Mouse (Mus musculus): ENCODE measurements around the gene Rfc1. TPM values are rescaled to one million over a fixed set of nuclear protein-coding genes. Genes with fewer than 3 reads are reported as not detected.
A peak's percentile ranks its signal among the peaks of the same experiment; 100 is the strongest.

Gene Rfc1
- total RNA-seq (2014; rRNA removed) (16.5 and 19.3 TPM in 2 replicates), polyA plus RNA-seq (2012; rRNA removed) (3.7 and 4.6 TPM in 2 replicates)

GRCm38 (mm10) chr5:65335298-65336074, at the start of gene Rfc1:
Gene Rfc1, minus strand, starts transcription at chr5:65335670.
- Histone ChIP-seq H3K36me3 (ENCODE audit: control insufficient read depth, insufficient read depth, low read length) (no peaks in the 10 kb centered on the region), H3K27me3 (ENCODE audit: control insufficient read depth, insufficient read depth, low read length) (no peaks in the 10 kb centered on the region), H3K27ac (replicated peaks; ENCODE audit: insufficient read depth, low read depth, low read length) (peak within 1 kb of the TSS; percentile 30), H3K4me3 (ENCODE audit: insufficient read depth, low read depth, low read length) (peak within 1 kb of the TSS; percentile 87), H3K9ac (ENCODE audit: low read depth, low read length) (peak within 1 kb of the TSS; percentile 89), H3K79me2 (ENCODE audit: control insufficient read depth, insufficient read depth, low read length) (peaks cover 22% of the 10 kb centered on the region), H3K4me1 (ENCODE audit: control insufficient read depth, insufficient read depth, low read length) (peaks cover 9% of the 10 kb centered on the region)
- WGBS, result under 1% methylated on average over 65 of the region's 65 CpGs
- no peak for TF ChIP-seq POLR2A (IDR thresholded peaks at IDR 0.05; ENCODE audit: extremely low read depth, insufficient read depth, low read length)
- no peak for TF ChIP-seq CTCF (IDR thresholded peaks at IDR 0.05; ENCODE audit: low read depth, low read length)
- DNase-seq (ENCODE audit: extremely low read depth, low read depth, low spot score), result peak; percentile 74

GRCm38 (mm10) chr5:65374746-65375145, 39.3 kb upstream of the Rfc1 start:
- TF ChIP-seq POLR2A (IDR thresholded peaks at IDR 0.05; ENCODE audit: extremely low read depth, insufficient read depth, low read length) (no peak), CTCF (IDR thresholded peaks at IDR 0.05; ENCODE audit: low read depth, low read length) (no peak)
- Histone ChIP-seq H3K79me2 (ENCODE audit: control insufficient read depth, insufficient read depth, low read length) (peaks cover 9% of the 10 kb centered on the region; the same call in 1 of the 2 replicates), H3K4me1 (ENCODE audit: control insufficient read depth, insufficient read depth, low read length) (peaks cover 5% of the 10 kb centered on the region), H3K36me3 (ENCODE audit: control insufficient read depth, insufficient read depth, low read length) (no peaks in the 10 kb centered on the region), H3K27ac (replicated peaks; ENCODE audit: insufficient read depth, low read depth, low read length) (no peak overlapping the region), H3K27me3 (ENCODE audit: control insufficient read depth, insufficient read depth, low read length) (no peaks in the 10 kb centered on the region), H3K9ac (ENCODE audit: low read depth, low read length) (no peak overlapping the region), H3K4me3 (ENCODE audit: insufficient read depth, low read depth, low read length) (no peak overlapping the region)
- DNase-seq (ENCODE audit: extremely low read depth, low read depth, low spot score), result no peak
- WGBS, result 86% methylated on average over 7 of the region's 7 CpGs

- Histone ChIP-seq H3K27me3 (ENCODE audit: control insufficient read depth, insufficient read depth, low read length) (no peaks in the 10 kb centered on the region), H3K79me2 (ENCODE audit: control insufficient read depth, insufficient read depth, low read length) (peaks cover 17% of the 10 kb centered on the region; the same call in 1 of the 2 replicates), H3K4me1 (ENCODE audit: control insufficient read depth, insufficient read depth, low read length) (peaks cover 11% of the 10 kb centered on the region), H3K9ac (ENCODE audit: low read depth, low read length) (no peak overlapping the region), H3K36me3 (ENCODE audit: control insufficient read depth, insufficient read depth, low read length) (no peaks in the 10 kb centered on the region), H3K4me3 (ENCODE audit: insufficient read depth, low read depth, low read length) (no peak overlapping the region), H3K27ac (replicated peaks; ENCODE audit: insufficient read depth, low read depth, low read length) (no peak overlapping the region)
- no peak for TF ChIP-seq POLR2A (IDR thresholded peaks at IDR 0.05; ENCODE audit: extremely low read depth, insufficient read depth, low read length)
- TF ChIP-seq CTCF (IDR thresholded peaks at IDR 0.05; ENCODE audit: low read depth, low read length), result no peak
- WGBS, result 30% methylated on average over 7 of the region's 7 CpGs
- DNase-seq (ENCODE audit: extremely low read depth, low read depth, low spot score), result peak; percentile 85
Observed at GRCm38 (mm10) chr5:65371551-65371950, 36.1 kb upstream of the Rfc1 start.

GRCm38 (mm10) chr5:65367837-65368236, 32.4 kb upstream of the Rfc1 start:
- WGBS, result 19% methylated on average over 11 of the region's 11 CpGs
- DNase-seq (ENCODE audit: extremely low read depth, low read depth, low spot score), result peak; percentile 91
- Histone ChIP-seq H3K27ac (replicated peaks; ENCODE audit: insufficient read depth, low read depth, low read length) (no peak overlapping the region), H3K27me3 (ENCODE audit: control insufficient read depth, insufficient read depth, low read length) (no peaks in the 10 kb centered on the region), H3K9ac (ENCODE audit: low read depth, low read length) (no peak overlapping the region), H3K36me3 (ENCODE audit: control insufficient read depth, insufficient read depth, low read length) (no peaks in the 10 kb centered on the region), H3K79me2 (ENCODE audit: control insufficient read depth, insufficient read depth, low read length) (peaks cover 25% of the 10 kb centered on the region; the same call in 1 of the 2 replicates), H3K4me1 (ENCODE audit: control insufficient read depth, insufficient read depth, low read length) (peaks cover 16% of the 10 kb centered on the region), H3K4me3 (ENCODE audit: insufficient read depth, low read depth, low read length) (no peak overlapping the region)
- TF ChIP-seq CTCF (IDR thresholded peaks at IDR 0.05; ENCODE audit: low read depth, low read length) (no peak), POLR2A (IDR thresholded peaks at IDR 0.05; ENCODE audit: extremely low read depth, insufficient read depth, low read length) (no peak)

GRCm38 (mm10) chr5:65357771-65358170, 22.3 kb upstream of the Rfc1 start:
- H3K27ac ChIP-seq (replicated peaks; ENCODE audit: insufficient read depth, low read depth, low read length), result no peak overlapping the region
- WGBS, result 88% methylated on average over 3 of the region's 3 CpGs
- H3K9ac ChIP-seq (ENCODE audit: low read depth, low read length), result no peak overlapping the region

GRCm38 (mm10) chr5:65356851-65357250, 21.4 kb upstream of the Rfc1 start:
- Histone ChIP-seq H3K27ac (replicated peaks; ENCODE audit: insufficient read depth, low read depth, low read length) (peak overlapping the region; percentile 35), H3K36me3 (ENCODE audit: control insufficient read depth, insufficient read depth, low read length) (no peaks in the 10 kb centered on the region), H3K27me3 (ENCODE audit: control insufficient read depth, insufficient read depth, low read length) (no peaks in the 10 kb centered on the region), H3K4me1 (ENCODE audit: control insufficient read depth, insufficient read depth, low read length) (peaks cover 16% of the 10 kb centered on the region), H3K9ac (ENCODE audit: low read depth, low read length) (no peak overlapping the region), H3K79me2 (ENCODE audit: control insufficient read depth, insufficient read depth, low read length) (peaks cover 21% of the 10 kb centered on the region; the same call in 1 of the 2 replicates), H3K4me3 (ENCODE audit: insufficient read depth, low read depth, low read length) (no peak overlapping the region)
- 16% methylated on average over 6 of the region's 6 CpGs for WGBS
- peak; percentile 95 for DNase-seq (ENCODE audit: extremely low read depth, low read depth, low spot score)
- no peak for TF ChIP-seq POLR2A (IDR thresholded peaks at IDR 0.05; ENCODE audit: extremely low read depth, insufficient read depth, low read length)
- no peak for TF ChIP-seq CTCF (IDR thresholded peaks at IDR 0.05; ENCODE audit: low read depth, low read length)

More at GRCm38 (mm10) chr5:65357771-65358170, 22.3 kb upstream of the Rfc1 start:
- DNase-seq (ENCODE audit: extremely low read depth, low read depth, low spot score), result no peak
- TF ChIP-seq POLR2A (IDR thresholded peaks at IDR 0.05; ENCODE audit: extremely low read depth, insufficient read depth, low read length) (no peak), CTCF (IDR thresholded peaks at IDR 0.05; ENCODE audit: low read depth, low read length) (no peak)
- no peaks in the 10 kb centered on the region for H3K36me3 ChIP-seq (ENCODE audit: control insufficient read depth, insufficient read depth, low read length)
- H3K79me2 ChIP-seq (ENCODE audit: control insufficient read depth, insufficient read depth, low read length), result peaks cover 12% of the 10 kb centered on the region; the same call in 1 of the 2 replicates
- H3K4me1 ChIP-seq (ENCODE audit: control insufficient read depth, insufficient read depth, low read length), result peaks cover 12% of the 10 kb centered on the region
- H3K27me3 ChIP-seq (ENCODE audit: control insufficient read depth, insufficient read depth, low read length), result no peaks in the 10 kb centered on the region
- no peak overlapping the region for H3K4me3 ChIP-seq (ENCODE audit: insufficient read depth, low read depth, low read length)
